Mouse (Mus musculus) brain, embryonic 14.5 days (tissue): Measurements from ENCODE around the gene Clk2. TPM values are rescaled to one million over a fixed set of nuclear protein-coding genes. Genes with fewer than 3 reads are reported as not detected.
A peak's percentile ranks its signal among the peaks of the same experiment; 100 is the strongest.

Experiments
- DNase-seq: peaks from one replicate; pipeline ENCODE4 v3.0.0-alpha.2; 2011; ENCODE audit warnings: low read depth
- CTCF ChIP-seq: fragments of 200-500 bp; IDR thresholded peaks from 2 replicates; pipeline ENCODE4 v1.5.1; 2012; ENCODE audit warnings: inconsistent platforms, mild to moderate bottlenecking, moderate library complexity, borderline replicate concordance; ENCODE audit not compliant: insufficient read depth, insufficient read length; ENCODE audit errors: extremely low read depth
- POLR2A ChIP-seq: fragments of 200-500 bp; IDR thresholded peaks from 2 replicates; pipeline ENCODE4 v1.6.1; 2012; ENCODE audit warnings: mild to moderate bottlenecking, inconsistent platforms, borderline replicate concordance; ENCODE audit not compliant: poor library complexity, insufficient read depth, insufficient read length, severe bottlenecking; ENCODE audit errors: extremely low read depth
- polyA plus RNA-seq: library from polyadenylated mRNA; depleted of rRNA; stranded (reverse); fragments of >200 nt; gene quantifications from 2 replicates; pipeline ENCODE4 v1.2.3, GENCODE M21; 2012

Gene Clk2
- polyA plus RNA-seq, 1 experiment: 103 TPM

- peak; percentile 97 for DNase-seq
- peak; percentile 51; the same call in 1 of the 2 replicates for TF ChIP-seq CTCF
- no peak for TF ChIP-seq POLR2A
Observed at GRCm38 (mm10) chr3:89195979-89196877, 31.6 kb downstream of the Clk2 start.

- TF ChIP-seq POLR2A (no peak), CTCF (no peak)
- DNase-seq: no peak
Observed at GRCm38 (mm10) chr3:89199839-89200238, 35.2 kb downstream of the Clk2 start.

GRCm38 (mm10) chr3:89202253-89203141 is 37.9 kb downstream of the Clk2 start, which contains the start of gene Gba:
TSS of gene Gba (plus strand) at chr3:89202928.
- DNase-seq: peak; percentile 96
- no peak for TF ChIP-seq POLR2A
- no peak for TF ChIP-seq CTCF

- TF ChIP-seq POLR2A (no peak), CTCF (no peak)
- no peak for DNase-seq
Observed at GRCm38 (mm10) chr3:89203142-89203514, 38.5 kb downstream of the Clk2 start.

GRCm38 (mm10) chr3:89206079-89206478 is 41.5 kb downstream of the Clk2 start:
- TF ChIP-seq CTCF (no peak), POLR2A (no peak)
- DNase-seq: no peak

DNA sequence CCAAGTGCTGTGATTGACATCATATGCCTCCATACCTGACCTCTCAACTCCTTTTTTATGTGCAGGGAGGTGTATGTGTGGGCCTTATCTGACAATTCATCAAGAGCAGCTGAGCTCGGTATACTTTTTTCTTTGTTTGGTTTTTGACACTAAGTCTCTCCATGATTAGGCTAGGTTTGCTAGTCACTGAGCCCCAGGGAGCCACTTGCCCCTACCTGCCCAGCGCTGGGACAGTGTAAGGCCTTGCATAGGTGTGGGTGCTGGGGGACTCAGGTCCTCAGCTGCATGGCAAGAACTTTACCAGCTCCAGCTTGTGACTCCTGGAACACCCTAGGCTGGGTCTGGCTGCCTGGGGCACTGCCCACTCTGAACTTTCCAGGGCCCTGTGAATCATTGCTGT is 42.1 kb downstream of the Clk2 start:
- TF ChIP-seq POLR2A (no peak), CTCF (no peak)
- DNase-seq: no peak

DNA sequence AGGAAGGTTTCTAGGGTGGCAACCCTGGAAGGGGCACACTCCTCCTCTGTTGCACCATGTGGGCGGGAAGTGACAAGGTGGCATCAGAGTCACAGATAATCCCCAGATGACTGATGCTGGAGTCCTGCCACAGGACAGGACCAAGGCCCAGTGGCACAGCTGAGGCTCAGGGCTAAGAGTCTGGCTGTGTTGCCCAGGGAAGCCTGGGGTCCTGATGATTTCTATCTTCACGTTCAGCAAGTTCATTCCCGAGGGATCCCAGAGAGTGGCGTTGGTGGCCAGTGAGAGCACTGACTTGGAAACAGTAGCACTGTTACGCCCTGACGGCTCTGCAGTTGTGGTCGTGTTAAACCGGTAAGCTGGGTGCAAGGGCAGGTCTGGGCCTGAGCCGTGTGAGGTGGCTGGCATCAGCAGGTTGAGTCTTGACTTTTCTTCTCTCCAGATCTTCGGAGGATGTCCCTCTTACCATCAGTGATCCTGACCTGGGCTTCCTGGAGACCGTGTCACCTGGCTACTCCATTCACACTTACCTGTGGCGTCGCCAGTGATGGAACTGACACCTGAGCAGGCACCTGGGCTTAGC is 43.6 kb downstream of the Clk2 start:
- DNase-seq: no peak
- no peak for TF ChIP-seq POLR2A
- no peak for TF ChIP-seq CTCF

GRCm38 (mm10) chr3:89208736-89209135 is 44.1 kb downstream of the Clk2 start:
- DNase-seq: no peak
- no peak for TF ChIP-seq CTCF
- no peak for TF ChIP-seq POLR2A

- no peak for DNase-seq
- TF ChIP-seq POLR2A: no peak
- TF ChIP-seq CTCF: no peak
Observed at GRCm38 (mm10) chr3:89209731-89210130, 45.1 kb downstream of the Clk2 start.

DNA sequence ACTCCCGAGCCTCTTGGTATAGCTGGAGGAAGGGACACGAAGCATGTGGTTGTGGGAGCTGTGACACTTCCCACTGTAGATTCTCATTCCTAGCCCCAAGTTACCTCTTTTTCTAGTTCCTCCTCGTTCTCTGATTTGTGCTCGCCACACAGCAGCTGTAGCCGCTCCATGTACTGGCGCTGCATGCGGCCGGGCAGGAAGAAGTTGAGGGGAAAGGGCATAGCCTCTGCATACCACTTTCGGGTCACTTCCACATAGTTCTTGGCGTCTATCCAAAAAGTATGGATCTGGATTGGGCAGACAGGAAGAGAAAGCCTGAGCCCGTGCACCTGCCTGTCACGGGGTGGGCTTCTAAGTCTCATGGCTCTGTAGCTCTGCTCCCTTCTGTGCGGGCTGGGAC is 45.6 kb downstream of the Clk2 start:
- no peak for DNase-seq
- TF ChIP-seq POLR2A (no peak), CTCF (no peak)

DNA sequence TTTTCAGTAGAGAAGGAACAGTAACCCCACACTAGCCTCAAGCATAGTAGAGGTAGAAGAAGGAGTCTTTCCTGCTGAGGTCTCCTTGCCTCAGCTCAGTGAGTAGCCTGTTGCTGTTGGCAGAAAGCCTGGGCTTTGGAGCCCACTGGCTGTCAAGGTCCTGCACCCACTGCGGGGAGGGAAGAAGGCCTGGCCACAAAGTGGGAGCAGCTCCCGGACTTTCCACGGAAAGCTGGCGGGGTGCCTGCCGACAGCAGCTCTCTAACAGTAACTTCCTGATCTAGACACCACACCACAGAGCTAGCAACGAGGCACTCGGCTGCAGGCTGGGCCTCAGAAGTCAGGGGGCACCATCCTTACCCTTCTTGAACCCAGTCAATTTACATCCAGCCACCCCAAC is 46.1 kb downstream of the Clk2 start:
- DNase-seq: no peak
- TF ChIP-seq CTCF (no peak), POLR2A (no peak)

GRCm38 (mm10) chr3:89213803-89214530 is 49.4 kb downstream of the Clk2 start:
- no peak for TF ChIP-seq CTCF
- TF ChIP-seq POLR2A: peak; percentile 75
- peak; percentile 98 for DNase-seq
